Mouse (Mus musculus): ENCODE results near the gene Ttll11. TPM values are rescaled to one million over a fixed set of nuclear protein-coding genes. Genes with fewer than 3 reads are reported as not detected.

Gene Ttll11
- polyA plus RNA-seq, 1 experiment, result 0.91 TPM

DNA sequence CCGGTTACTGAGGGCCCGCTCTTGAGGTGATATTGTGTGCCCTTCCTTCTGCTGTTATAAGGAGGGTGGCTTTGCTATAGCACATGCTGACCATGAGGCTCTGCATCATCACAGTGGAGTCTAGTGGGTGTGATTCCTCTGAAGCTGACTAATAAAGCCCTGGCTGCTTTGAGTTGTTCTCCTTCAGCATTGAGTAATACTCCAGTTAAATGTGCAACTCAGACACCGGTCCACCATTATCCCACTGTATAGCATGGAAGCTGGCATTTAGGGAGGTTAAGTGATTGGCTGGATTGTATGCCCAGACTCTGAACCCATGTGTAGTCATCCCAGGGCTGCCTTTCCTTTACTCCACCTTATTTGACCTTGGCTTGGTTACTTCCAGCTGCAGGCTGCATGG, 101.2 kb downstream of the Ttll11 start:
- WGBS, result 92% methylated on average over 3 of the region's 3 CpGs

DNA sequence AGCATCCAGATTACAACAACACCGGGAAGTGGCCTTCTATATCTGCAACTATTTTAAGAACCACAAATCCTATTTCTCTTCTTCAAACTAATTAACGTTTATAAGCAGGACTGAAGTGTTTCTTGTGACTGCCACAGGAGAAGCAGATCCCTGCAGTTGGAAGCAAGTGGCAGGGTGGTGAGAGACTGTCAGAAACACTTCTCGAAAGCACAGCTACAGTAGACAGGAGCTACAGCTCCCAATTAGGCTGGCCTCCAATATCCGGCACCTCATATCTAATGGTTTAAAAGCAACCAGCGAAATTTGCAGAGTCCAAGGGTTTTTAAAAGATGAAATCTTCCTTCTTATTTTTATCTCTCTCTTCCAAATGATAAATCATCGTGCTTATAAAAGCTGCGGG, 104.1 kb downstream of the Ttll11 start:
- no peak overlapping the region for H3K27ac ChIP-seq (ENCODE audit: insufficient read depth, low read depth, low read length)
- no peaks in the 10 kb centered on the region for H3K36me3 ChIP-seq (ENCODE audit: control insufficient read depth, insufficient read depth, low read length)
- H3K4me3 ChIP-seq (ENCODE audit: low read depth, low read length), result no peak overlapping the region
- H3K27me3 ChIP-seq (ENCODE audit: control insufficient read depth, insufficient read depth, low read length), result no peaks in the 10 kb centered on the region
- TF ChIP-seq CTCF (IDR thresholded peaks at IDR 0.05; ENCODE audit: extremely low read depth, insufficient read length, insufficient replicate concordance, low read depth, low read length) (no peak), POLR2A (IDR thresholded peaks at IDR 0.05; ENCODE audit: low read depth, low read length) (no peak)
- H3K4me1 ChIP-seq (ENCODE audit: control insufficient read depth, insufficient read depth, insufficient read length, low read length), result no peaks in the 10 kb centered on the region
- WGBS, result 78% methylated on average over 7 of the region's 7 CpGs

More for the DNA sequence above, 101.2 kb downstream of the Ttll11 start:
- Histone ChIP-seq H3K4me1 (ENCODE audit: control insufficient read depth, insufficient read depth, insufficient read length, low read length) (no peaks in the 10 kb centered on the region), H3K27me3 (ENCODE audit: control insufficient read depth, insufficient read depth, low read length) (no peaks in the 10 kb centered on the region), H3K36me3 (ENCODE audit: control insufficient read depth, insufficient read depth, low read length) (no peaks in the 10 kb centered on the region), H3K27ac (ENCODE audit: insufficient read depth, low read depth, low read length) (no peak overlapping the region), H3K4me3 (ENCODE audit: low read depth, low read length) (no peak overlapping the region)
- TF ChIP-seq CTCF (IDR thresholded peaks at IDR 0.05; ENCODE audit: extremely low read depth, insufficient read length, insufficient replicate concordance, low read depth, low read length), result no peak
- no peak for TF ChIP-seq POLR2A (IDR thresholded peaks at IDR 0.05; ENCODE audit: low read depth, low read length)

DNA sequence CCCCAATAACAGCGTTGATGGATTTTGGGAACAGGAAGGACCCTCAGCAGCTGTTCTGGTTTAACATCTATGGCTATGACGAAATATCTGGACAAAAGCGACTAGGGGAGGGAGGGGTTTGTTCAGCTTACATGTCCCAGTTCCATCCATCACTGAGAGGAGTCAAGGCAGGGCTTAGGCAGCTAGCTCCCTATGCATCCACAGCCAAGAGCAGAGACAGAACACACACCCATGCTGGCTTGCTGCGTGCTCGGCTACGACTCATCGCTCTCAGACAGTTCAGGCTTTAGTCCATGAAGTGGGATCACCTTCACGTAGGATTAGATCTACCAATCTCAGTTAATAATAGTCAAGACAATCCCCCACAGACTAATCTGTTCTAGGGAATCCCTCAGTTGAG, 105.3 kb downstream of the Ttll11 start:
- no peak overlapping the region for H3K27ac ChIP-seq (ENCODE audit: insufficient read depth, low read depth, low read length)
- TF ChIP-seq CTCF (IDR thresholded peaks at IDR 0.05; ENCODE audit: extremely low read depth, insufficient read length, insufficient replicate concordance, low read depth, low read length), result no peak
- no peaks in the 10 kb centered on the region for H3K4me1 ChIP-seq (ENCODE audit: control insufficient read depth, insufficient read depth, insufficient read length, low read length)
- no peak overlapping the region for H3K4me3 ChIP-seq (ENCODE audit: low read depth, low read length)
- no peaks in the 10 kb centered on the region for H3K36me3 ChIP-seq (ENCODE audit: control insufficient read depth, insufficient read depth, low read length)
- H3K27me3 ChIP-seq (ENCODE audit: control insufficient read depth, insufficient read depth, low read length), result no peaks in the 10 kb centered on the region
- 79% methylated on average over 8 of the region's 8 CpGs for WGBS

DNA sequence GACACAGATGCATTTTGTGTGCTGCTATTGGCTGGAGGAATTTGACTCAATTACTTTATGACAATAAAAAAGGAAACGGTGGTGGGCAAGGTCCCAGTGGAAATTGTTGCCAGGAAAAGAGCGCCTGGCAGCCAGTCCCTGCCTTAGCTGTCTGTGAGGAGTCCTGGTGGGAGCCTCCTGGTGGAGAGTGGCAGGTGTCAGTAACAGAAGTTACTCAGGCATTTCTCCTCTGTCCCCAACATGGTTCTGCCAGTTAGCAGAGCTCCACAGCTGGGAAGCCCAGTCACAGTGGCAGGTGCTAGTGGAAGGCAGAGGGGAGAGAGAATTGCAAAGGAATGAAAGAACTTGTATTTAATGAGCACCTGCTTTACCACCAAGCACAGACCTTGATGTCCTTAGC, 110.5 kb downstream of the Ttll11 start:
- H3K27ac ChIP-seq (ENCODE audit: insufficient read depth, low read depth, low read length), result no peak overlapping the region
- WGBS, result 16% methylated on average over 2 of the region's 2 CpGs
- H3K4me3 ChIP-seq (ENCODE audit: low read depth, low read length), result no peak overlapping the region
- TF ChIP-seq CTCF (IDR thresholded peaks at IDR 0.05; ENCODE audit: extremely low read depth, insufficient read length, insufficient replicate concordance, low read depth, low read length) (no peak), POLR2A (IDR thresholded peaks at IDR 0.05; ENCODE audit: low read depth, low read length) (no peak)
- H3K36me3 ChIP-seq (ENCODE audit: control insufficient read depth, insufficient read depth, low read length), result no peaks in the 10 kb centered on the region
- no peaks in the 10 kb centered on the region for H3K27me3 ChIP-seq (ENCODE audit: control insufficient read depth, insufficient read depth, low read length)
- no peaks in the 10 kb centered on the region for H3K4me1 ChIP-seq (ENCODE audit: control insufficient read depth, insufficient read depth, insufficient read length, low read length)

DNA sequence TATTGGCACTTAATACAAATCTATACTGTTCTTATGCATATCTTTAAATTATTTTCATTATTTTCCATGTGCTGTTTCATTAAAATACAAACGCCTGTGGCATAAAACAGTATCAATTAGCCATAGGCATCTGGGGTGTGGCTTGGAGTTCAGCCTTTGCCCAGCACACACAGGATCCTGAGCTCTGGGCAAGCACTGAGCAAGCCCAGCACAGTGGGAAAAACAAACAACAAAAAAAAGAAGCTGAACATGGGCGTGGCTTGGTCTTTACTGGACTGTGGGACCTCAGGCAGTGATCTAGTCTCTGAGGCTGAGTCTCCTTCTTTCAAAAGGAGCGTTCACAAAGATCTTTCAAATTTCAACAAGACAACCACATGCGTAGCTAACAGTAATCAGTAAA, 116.4 kb downstream of the Ttll11 start:
- H3K27ac ChIP-seq (ENCODE audit: insufficient read depth, low read depth, low read length), result no peak overlapping the region
- no peak overlapping the region for H3K4me3 ChIP-seq (ENCODE audit: low read depth, low read length)
- H3K4me1 ChIP-seq (ENCODE audit: control insufficient read depth, insufficient read depth, insufficient read length, low read length), result peaks cover 6% of the 10 kb centered on the region; the same call in 1 of the 2 replicates
- 28% methylated on average over 4 of the region's 4 CpGs for WGBS
- TF ChIP-seq POLR2A (IDR thresholded peaks at IDR 0.05; ENCODE audit: low read depth, low read length) (no peak), CTCF (IDR thresholded peaks at IDR 0.05; ENCODE audit: extremely low read depth, insufficient read length, insufficient replicate concordance, low read depth, low read length) (no peak)
- H3K36me3 ChIP-seq (ENCODE audit: control insufficient read depth, insufficient read depth, low read length), result no peaks in the 10 kb centered on the region
- no peaks in the 10 kb centered on the region for H3K27me3 ChIP-seq (ENCODE audit: control insufficient read depth, insufficient read depth, low read length)

DNA sequence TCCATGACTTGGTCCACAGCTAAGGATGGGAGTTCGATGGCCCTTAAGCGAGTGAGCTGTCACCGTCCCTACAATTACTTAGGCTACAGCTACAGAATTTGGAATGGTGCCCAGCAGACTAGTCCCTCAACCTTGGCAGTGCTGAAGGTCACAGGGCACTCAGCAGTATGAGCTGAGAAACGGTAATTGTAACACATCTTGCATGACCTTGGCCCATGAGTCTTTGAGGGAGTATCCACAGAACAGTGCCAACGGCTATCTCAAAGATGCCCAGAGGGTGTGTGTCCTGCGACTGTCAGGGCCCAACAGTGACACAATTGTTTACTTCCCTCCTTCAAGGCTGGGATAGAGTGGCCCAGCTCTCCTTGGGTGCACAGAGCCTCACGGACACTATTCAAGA, 118.5 kb downstream of the Ttll11 start:
- Histone ChIP-seq H3K36me3 (ENCODE audit: control insufficient read depth, insufficient read depth, low read length) (no peaks in the 10 kb centered on the region), H3K27ac (ENCODE audit: insufficient read depth, low read depth, low read length) (no peak overlapping the region), H3K4me3 (ENCODE audit: low read depth, low read length) (no peak overlapping the region), H3K27me3 (ENCODE audit: control insufficient read depth, insufficient read depth, low read length) (no peaks in the 10 kb centered on the region), H3K4me1 (ENCODE audit: control insufficient read depth, insufficient read depth, insufficient read length, low read length) (peaks cover 6% of the 10 kb centered on the region; the same call in 1 of the 2 replicates)
- WGBS, result 63% methylated on average over 7 of the region's 7 CpGs
- TF ChIP-seq POLR2A (IDR thresholded peaks at IDR 0.05; ENCODE audit: low read depth, low read length), result no peak
- no peak for TF ChIP-seq CTCF (IDR thresholded peaks at IDR 0.05; ENCODE audit: extremely low read depth, insufficient read length, insufficient replicate concordance, low read depth, low read length)

DNA sequence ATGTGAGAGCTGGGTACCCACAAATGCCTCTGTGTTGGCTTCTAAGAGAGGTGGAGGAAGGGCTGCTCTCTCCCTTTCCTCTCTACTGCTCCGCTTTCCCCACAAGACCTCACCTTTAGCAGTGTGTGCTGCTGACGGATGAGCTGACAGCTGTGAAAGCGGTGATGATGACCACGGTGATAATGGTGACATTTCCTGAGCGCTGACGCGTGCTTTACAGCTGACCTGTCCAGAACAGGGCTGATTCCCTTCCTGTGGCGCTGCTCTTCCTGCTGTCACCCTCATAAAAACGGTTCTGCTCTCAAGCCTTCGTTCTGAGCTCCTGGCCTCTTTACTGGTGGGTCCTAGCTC, 119.3 kb downstream of the Ttll11 start:
- H3K27ac ChIP-seq (ENCODE audit: insufficient read depth, low read depth, low read length), result no peak overlapping the region
- 68% methylated on average over 10 of the region's 10 CpGs for WGBS
- no peak overlapping the region for H3K4me3 ChIP-seq (ENCODE audit: low read depth, low read length)
- TF ChIP-seq CTCF (IDR thresholded peaks at IDR 0.05; ENCODE audit: extremely low read depth, insufficient read length, insufficient replicate concordance, low read depth, low read length) (no peak), POLR2A (IDR thresholded peaks at IDR 0.05; ENCODE audit: low read depth, low read length) (no peak)
- H3K4me1 ChIP-seq (ENCODE audit: control insufficient read depth, insufficient read depth, insufficient read length, low read length), result peaks cover 6% of the 10 kb centered on the region; the same call in 1 of the 2 replicates
- no peaks in the 10 kb centered on the region for H3K36me3 ChIP-seq (ENCODE audit: control insufficient read depth, insufficient read depth, low read length)
- no peaks in the 10 kb centered on the region for H3K27me3 ChIP-seq (ENCODE audit: control insufficient read depth, insufficient read depth, low read length)
